Mouse (Mus musculus): Measurements from ENCODE around the gene Ankef1. TPM values are rescaled to one million over a fixed set of nuclear protein-coding genes. Genes with fewer than 3 reads are reported as not detected.

Gene Ankef1
- 0.81 TPM in 1 of 2 replicates, not detected in the other for polyA plus RNA-seq (2011; ENCODE audit: insufficient read depth, insufficient read length, low read depth, missing spikeins)

- Histone ChIP-seq H3K4me3 (ENCODE audit: low read depth, low read length) (no peak within 1 kb of the TSS), H3K36me3 (ENCODE audit: control insufficient read depth, insufficient read depth, low read length, poor library complexity, severe bottlenecking) (no peaks in the 10 kb centered on the region), H3K9me3 (replicated peaks; ENCODE audit: control insufficient read depth, insufficient read depth, low read length, poor library complexity, severe bottlenecking) (no peaks in the 10 kb centered on the region), H3K9ac (ENCODE audit: low read depth, poor library complexity, severe bottlenecking) (no peak within 1 kb of the TSS), H3K4me1 (ENCODE audit: control insufficient read depth, insufficient read depth, low read length) (no peaks in the 10 kb centered on the region), H3K27me3 (ENCODE audit: control insufficient read depth, insufficient read depth, low read length, poor library complexity, severe bottlenecking) (no peaks in the 10 kb centered on the region), H3K27ac (ENCODE audit: insufficient read depth, low read length) (no peak within 1 kb of the TSS)
- TF ChIP-seq POLR2A (IDR thresholded peaks at IDR 0.05; ENCODE audit: insufficient read depth, low read length) (no peak), CTCF (IDR thresholded peaks at IDR 0.05; ENCODE audit: low read depth, low read length) (no peak), EP300 (IDR thresholded peaks at IDR 0.05; ENCODE audit: insufficient read depth, low read depth, low read length) (no peak)
Observed at GRCm38 (mm10) chr2:136501651-136502050, at the start of gene Ankef1. Gene Ankef1, plus strand, starts transcription at chr2:136501910.

- Histone ChIP-seq H3K9ac (ENCODE audit: low read depth, poor library complexity, severe bottlenecking) (no peak overlapping the region), H3K4me3 (ENCODE audit: low read depth, low read length) (no peak overlapping the region), H3K27ac (ENCODE audit: insufficient read depth, low read length) (no peak overlapping the region), H3K36me3 (ENCODE audit: control insufficient read depth, insufficient read depth, low read length, poor library complexity, severe bottlenecking) (no peaks in the 10 kb centered on the region), H3K4me1 (ENCODE audit: control insufficient read depth, insufficient read depth, low read length) (no peaks in the 10 kb centered on the region), H3K27me3 (ENCODE audit: control insufficient read depth, insufficient read depth, low read length, poor library complexity, severe bottlenecking) (no peaks in the 10 kb centered on the region), H3K9me3 (replicated peaks; ENCODE audit: control insufficient read depth, insufficient read depth, low read length, poor library complexity, severe bottlenecking) (no peaks in the 10 kb centered on the region; the same call in 1 of the 2 replicates)
- TF ChIP-seq CTCF (IDR thresholded peaks at IDR 0.05; ENCODE audit: low read depth, low read length) (no peak), POLR2A (IDR thresholded peaks at IDR 0.05; ENCODE audit: insufficient read depth, low read length) (no peak)
Observed at GRCm38 (mm10) chr2:136456468-136456867, 45.2 kb upstream of the Ankef1 start.

GRCm38 (mm10) chr2:136456875-136457274 lies 44.8 kb upstream of the Ankef1 start:
- TF ChIP-seq EP300 (IDR thresholded peaks at IDR 0.05; ENCODE audit: insufficient read depth, low read depth, low read length), result no peak
- no peak for TF ChIP-seq POLR2A (IDR thresholded peaks at IDR 0.05; ENCODE audit: insufficient read depth, low read length)
- no peak for TF ChIP-seq CTCF (IDR thresholded peaks at IDR 0.05; ENCODE audit: low read depth, low read length)
- no peaks in the 10 kb centered on the region for H3K36me3 ChIP-seq (ENCODE audit: control insufficient read depth, insufficient read depth, low read length, poor library complexity, severe bottlenecking)
- H3K4me1 ChIP-seq (ENCODE audit: control insufficient read depth, insufficient read depth, low read length), result no peaks in the 10 kb centered on the region
- H3K9me3 ChIP-seq (replicated peaks; ENCODE audit: control insufficient read depth, insufficient read depth, low read length, poor library complexity, severe bottlenecking), result no peaks in the 10 kb centered on the region; the same call in 1 of the 2 replicates
- no peak overlapping the region for H3K4me3 ChIP-seq (ENCODE audit: low read depth, low read length)
- H3K27me3 ChIP-seq (ENCODE audit: control insufficient read depth, insufficient read depth, low read length, poor library complexity, severe bottlenecking), result no peaks in the 10 kb centered on the region
- no peak overlapping the region for H3K9ac ChIP-seq (ENCODE audit: low read depth, poor library complexity, severe bottlenecking)
- H3K27ac ChIP-seq (ENCODE audit: insufficient read depth, low read length), result no peak overlapping the region

- TF ChIP-seq CTCF (IDR thresholded peaks at IDR 0.05; ENCODE audit: low read depth, low read length) (no peak), POLR2A (IDR thresholded peaks at IDR 0.05; ENCODE audit: insufficient read depth, low read length) (no peak), EP300 (IDR thresholded peaks at IDR 0.05; ENCODE audit: insufficient read depth, low read depth, low read length) (no peak)
Observed at GRCm38 (mm10) chr2:136477656-136478055, 24.1 kb upstream of the Ankef1 start.

GRCm38 (mm10) chr2:136482269-136482668 lies 19.4 kb upstream of the Ankef1 start:
- Histone ChIP-seq H3K27ac (ENCODE audit: insufficient read depth, low read length) (no peak overlapping the region), H3K9me3 (replicated peaks; ENCODE audit: control insufficient read depth, insufficient read depth, low read length, poor library complexity, severe bottlenecking) (no peaks in the 10 kb centered on the region)
- TF ChIP-seq CTCF (IDR thresholded peaks at IDR 0.05; ENCODE audit: low read depth, low read length) (no peak), POLR2A (IDR thresholded peaks at IDR 0.05; ENCODE audit: insufficient read depth, low read length) (no peak), EP300 (IDR thresholded peaks at IDR 0.05; ENCODE audit: insufficient read depth, low read depth, low read length) (no peak)

More at GRCm38 (mm10) chr2:136477656-136478055, 24.1 kb upstream of the Ankef1 start:
- no peaks in the 10 kb centered on the region for H3K36me3 ChIP-seq (ENCODE audit: control insufficient read depth, insufficient read depth, low read length, poor library complexity, severe bottlenecking)
- no peak overlapping the region for H3K9ac ChIP-seq (ENCODE audit: low read depth, poor library complexity, severe bottlenecking)
- H3K4me1 ChIP-seq (ENCODE audit: control insufficient read depth, insufficient read depth, low read length), result no peaks in the 10 kb centered on the region
- H3K4me3 ChIP-seq (ENCODE audit: low read depth, low read length), result no peak overlapping the region
- H3K27ac ChIP-seq (ENCODE audit: insufficient read depth, low read length), result no peak overlapping the region
- no peaks in the 10 kb centered on the region for H3K9me3 ChIP-seq (replicated peaks; ENCODE audit: control insufficient read depth, insufficient read depth, low read length, poor library complexity, severe bottlenecking)
- no peaks in the 10 kb centered on the region for H3K27me3 ChIP-seq (ENCODE audit: control insufficient read depth, insufficient read depth, low read length, poor library complexity, severe bottlenecking)

DNA sequence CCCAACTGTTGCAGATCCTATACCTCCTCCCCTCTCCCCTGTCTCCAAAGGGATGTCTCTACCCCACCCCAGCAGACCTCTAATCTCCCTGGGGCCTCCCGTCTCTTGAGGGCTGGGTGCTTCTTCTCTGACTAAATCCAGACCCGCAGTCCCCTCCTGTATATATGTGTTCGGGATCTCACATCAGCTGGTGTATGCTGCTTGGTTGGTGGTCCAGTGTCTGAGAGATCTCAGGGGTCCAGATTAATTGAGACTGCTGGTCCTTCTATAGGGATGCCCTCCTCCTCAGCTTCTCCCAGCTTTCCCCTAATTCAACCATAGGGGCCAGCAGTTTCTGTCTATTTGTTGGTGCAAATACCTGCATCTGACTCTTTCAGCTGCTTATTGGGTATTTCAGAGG lies 18.7 kb upstream of the Ankef1 start:
- Histone ChIP-seq H3K9ac (ENCODE audit: low read depth, poor library complexity, severe bottlenecking) (no peak overlapping the region), H3K27me3 (ENCODE audit: control insufficient read depth, insufficient read depth, low read length, poor library complexity, severe bottlenecking) (no peaks in the 10 kb centered on the region), H3K9me3 (replicated peaks; ENCODE audit: control insufficient read depth, insufficient read depth, low read length, poor library complexity, severe bottlenecking) (no peaks in the 10 kb centered on the region), H3K4me3 (ENCODE audit: low read depth, low read length) (no peak overlapping the region), H3K4me1 (ENCODE audit: control insufficient read depth, insufficient read depth, low read length) (no peaks in the 10 kb centered on the region), H3K36me3 (ENCODE audit: control insufficient read depth, insufficient read depth, low read length, poor library complexity, severe bottlenecking) (no peaks in the 10 kb centered on the region), H3K27ac (ENCODE audit: insufficient read depth, low read length) (no peak overlapping the region)
- TF ChIP-seq POLR2A (IDR thresholded peaks at IDR 0.05; ENCODE audit: insufficient read depth, low read length) (no peak), CTCF (IDR thresholded peaks at IDR 0.05; ENCODE audit: low read depth, low read length) (no peak), EP300 (IDR thresholded peaks at IDR 0.05; ENCODE audit: insufficient read depth, low read depth, low read length) (no peak)

More at GRCm38 (mm10) chr2:136482269-136482668, 19.4 kb upstream of the Ankef1 start:
- H3K9ac ChIP-seq (ENCODE audit: low read depth, poor library complexity, severe bottlenecking), result no peak overlapping the region
- no peaks in the 10 kb centered on the region for H3K4me1 ChIP-seq (ENCODE audit: control insufficient read depth, insufficient read depth, low read length)
- H3K36me3 ChIP-seq (ENCODE audit: control insufficient read depth, insufficient read depth, low read length, poor library complexity, severe bottlenecking), result no peaks in the 10 kb centered on the region
- H3K27me3 ChIP-seq (ENCODE audit: control insufficient read depth, insufficient read depth, low read length, poor library complexity, severe bottlenecking), result no peaks in the 10 kb centered on the region
- H3K4me3 ChIP-seq (ENCODE audit: low read depth, low read length), result no peak overlapping the region

Measured in ES-Bruce4 (cell line).